Mouse (Mus musculus) neural tube, embryonic 12.5 days (tissue): ENCODE results near the gene Fam19a1. TPM values are rescaled to one million over a fixed set of nuclear protein-coding genes. Genes with fewer than 3 reads are reported as not detected.

ENCODE experiments used
- ATAC-seq: fragments of 200-750 bp; cut with Nextera tagmentation; 2 replicates; pipeline ENCODE4 v1.8.0; 2017; ENCODE audit warnings: low read depth, mild to moderate bottlenecking, moderate TSS enrichment, moderate library complexity; ENCODE audit not compliant: low FRiP score
- H3K27ac ChIP-seq: fragments of 300-500 bp; sonication (generic); 2 replicates; pipeline ENCODE4 v1.5.1; 2016
- H3K27me3 ChIP-seq: fragments of 300-500 bp; sonication (generic); replicated peaks from 2 replicates; pipeline ENCODE4 v1.6.1; 2016; ENCODE audit warnings: mild to moderate bottlenecking
- H3K36me3 ChIP-seq: fragments of 300-500 bp; sonication (generic); 2 replicates; pipeline ENCODE4 v1.6.1; 2016; ENCODE audit warnings: mild to moderate bottlenecking
- H3K4me1 ChIP-seq: fragments of 300-500 bp; sonication (generic); 2 replicates; pipeline ENCODE4 v1.6.1; 2016
- H3K4me2 ChIP-seq: fragments of 300-500 bp; sonication (generic); replicated peaks from 2 replicates; pipeline ENCODE4 v1.6.1; 2016; ENCODE audit warnings: mild to moderate bottlenecking
- H3K4me3 ChIP-seq: fragments of 300-500 bp; sonication (generic); 2 replicates; pipeline ENCODE4 v1.5.1; 2016
- H3K9ac ChIP-seq: fragments of 300-500 bp; sonication (generic); 2 replicates; pipeline ENCODE4 v1.6.1; 2016; ENCODE audit warnings: mild to moderate bottlenecking
- H3K9me3 ChIP-seq: fragments of 300-500 bp; sonication (generic); 2 replicates; pipeline ENCODE4 v1.6.1; 2016; ENCODE audit warnings: mild to moderate bottlenecking
- WGBS: fragments of 180-500 bp; shearing (Covaris S2); methylation state at CpG from one replicate; pipeline ENCODE4 v1.1.7; 2016; 5-methylcytosine and 5-hydroxymethylcytosine counted together
- polyA plus RNA-seq: library from polyadenylated mRNA; unstranded; fragments of >200 nt; fragmentation: Nextera tagmentation; extraction: Ambion mirVana; gene quantifications from 2 replicates; pipeline ENCODE4 v1.2.1, GENCODE M21; 2016

Gene Fam19a1
- polyA plus RNA-seq, 1 experiment from 2014 or later: 5.8 TPM

- no peak overlapping the region for H3K27ac ChIP-seq
- H3K4me1 ChIP-seq: no peaks in the 10 kb centered on the region
- no peaks in the 10 kb centered on the region for H3K27me3 ChIP-seq
- no peak overlapping the region for H3K4me2 ChIP-seq
- WGBS: 44% methylated on average over 1 of the region's 1 CpGs
- H3K9ac ChIP-seq: no peak overlapping the region
- ATAC-seq: no peak
- no peak overlapping the region for H3K4me3 ChIP-seq
- no peaks in the 10 kb centered on the region for H3K9me3 ChIP-seq
- H3K36me3 ChIP-seq: no peaks in the 10 kb centered on the region
Measured at GRCm38 (mm10) chr6:96384441-96384840, 271.5 kb downstream of the Fam19a1 start.

GRCm38 (mm10) chr6:96418866-96419265 lies 305.9 kb downstream of the Fam19a1 start:
- Histone ChIP-seq H3K4me1 (no peaks in the 10 kb centered on the region), H3K9ac (no peak overlapping the region), H3K36me3 (no peaks in the 10 kb centered on the region), H3K27me3 (no peaks in the 10 kb centered on the region), H3K4me2 (no peak overlapping the region), H3K27ac (no peak overlapping the region), H3K9me3 (no peaks in the 10 kb centered on the region), H3K4me3 (no peak overlapping the region)
- WGBS: 78% methylated on average over 4 of the region's 4 CpGs
- ATAC-seq: no peak

GRCm38 (mm10) chr6:96419704-96420382 lies 306.9 kb downstream of the Fam19a1 start:
- 73% methylated on average over 5 of the region's 5 CpGs for WGBS

GRCm38 (mm10) chr6:96420515-96420914 lies 307.6 kb downstream of the Fam19a1 start:
- no peak overlapping the region for H3K4me2 ChIP-seq
- no peak overlapping the region for H3K27ac ChIP-seq
- 26% methylated on average over 2 of the region's 2 CpGs for WGBS
- no peaks in the 10 kb centered on the region for H3K4me1 ChIP-seq
- H3K4me3 ChIP-seq: no peak overlapping the region
- no peaks in the 10 kb centered on the region for H3K9me3 ChIP-seq
- no peak overlapping the region for H3K9ac ChIP-seq
- H3K36me3 ChIP-seq: no peaks in the 10 kb centered on the region
- no peaks in the 10 kb centered on the region for H3K27me3 ChIP-seq
- ATAC-seq: 0 out of 2 replicates have a peak, but pooled peaks have one; percentile 56

More at GRCm38 (mm10) chr6:96419704-96420382, 306.9 kb downstream of the Fam19a1 start:
- Histone ChIP-seq H3K4me3 (no peak overlapping the region), H3K4me1 (no peaks in the 10 kb centered on the region), H3K9ac (no peak overlapping the region), H3K27ac (no peak overlapping the region), H3K4me2 (no peak overlapping the region), H3K36me3 (no peaks in the 10 kb centered on the region), H3K27me3 (no peaks in the 10 kb centered on the region), H3K9me3 (no peaks in the 10 kb centered on the region)
- no peak for ATAC-seq

GRCm38 (mm10) chr6:96429390-96429789 lies 316.4 kb downstream of the Fam19a1 start:
- H3K4me2 ChIP-seq: no peak overlapping the region
- WGBS: 75% methylated on average over 6 of the region's 6 CpGs

GRCm38 (mm10) chr6:96432397-96432796 lies 319.4 kb downstream of the Fam19a1 start:
- no peak overlapping the region for H3K27ac ChIP-seq
- no peaks in the 10 kb centered on the region for H3K9me3 ChIP-seq
- no peak overlapping the region for H3K9ac ChIP-seq
- no peaks in the 10 kb centered on the region for H3K27me3 ChIP-seq
- no peaks in the 10 kb centered on the region for H3K4me1 ChIP-seq
- 76% methylated on average over 3 of the region's 3 CpGs for WGBS
- H3K4me2 ChIP-seq: no peak overlapping the region
- H3K36me3 ChIP-seq: no peaks in the 10 kb centered on the region
- H3K4me3 ChIP-seq: no peak overlapping the region
- ATAC-seq: no peak

More at GRCm38 (mm10) chr6:96429390-96429789, 316.4 kb downstream of the Fam19a1 start:
- H3K36me3 ChIP-seq: no peaks in the 10 kb centered on the region
- H3K27ac ChIP-seq: no peak overlapping the region
- H3K4me3 ChIP-seq: no peak overlapping the region
- no peak for ATAC-seq
- H3K4me1 ChIP-seq: no peaks in the 10 kb centered on the region
- no peak overlapping the region for H3K9ac ChIP-seq
- no peaks in the 10 kb centered on the region for H3K27me3 ChIP-seq
- no peaks in the 10 kb centered on the region for H3K9me3 ChIP-seq

GRCm38 (mm10) chr6:96433896-96434295 lies 320.9 kb downstream of the Fam19a1 start:
- Histone ChIP-seq H3K4me1 (no peaks in the 10 kb centered on the region), H3K27me3 (no peaks in the 10 kb centered on the region), H3K9ac (no peak overlapping the region), H3K4me2 (no peak overlapping the region), H3K36me3 (no peaks in the 10 kb centered on the region), H3K27ac (no peak overlapping the region), H3K4me3 (no peak overlapping the region), H3K9me3 (no peaks in the 10 kb centered on the region)
- ATAC-seq: no peak
- 94% methylated on average over 1 of the region's 1 CpGs for WGBS

GRCm38 (mm10) chr6:96435545-96435944 lies 322.6 kb downstream of the Fam19a1 start:
- no peak overlapping the region for H3K9ac ChIP-seq
- H3K27ac ChIP-seq: no peak overlapping the region
- 54% methylated on average over 2 of the region's 2 CpGs for WGBS
- H3K4me2 ChIP-seq: no peak overlapping the region
- H3K27me3 ChIP-seq: no peaks in the 10 kb centered on the region
- ATAC-seq: no peak
- H3K4me3 ChIP-seq: no peak overlapping the region
- H3K4me1 ChIP-seq: no peaks in the 10 kb centered on the region
- H3K36me3 ChIP-seq: no peaks in the 10 kb centered on the region
- H3K9me3 ChIP-seq: no peaks in the 10 kb centered on the region

- Histone ChIP-seq H3K36me3 (no peaks in the 10 kb centered on the region), H3K4me2 (no peak overlapping the region), H3K9me3 (no peaks in the 10 kb centered on the region), H3K27ac (no peak overlapping the region), H3K4me3 (no peak overlapping the region), H3K27me3 (no peaks in the 10 kb centered on the region), H3K4me1 (no peaks in the 10 kb centered on the region), H3K9ac (no peak overlapping the region)
- ATAC-seq: no peak
- WGBS: 56% methylated on average over 3 of the region's 3 CpGs
Measured at GRCm38 (mm10) chr6:96437814-96438213, 324.9 kb downstream of the Fam19a1 start.

- Histone ChIP-seq H3K4me1 (no peaks in the 10 kb centered on the region), H3K4me3 (no peak overlapping the region), H3K9ac (no peak overlapping the region), H3K27me3 (no peaks in the 10 kb centered on the region), H3K4me2 (no peak overlapping the region), H3K27ac (no peak overlapping the region), H3K36me3 (no peaks in the 10 kb centered on the region), H3K9me3 (no peaks in the 10 kb centered on the region)
- WGBS: 38% methylated on average over 2 of the region's 2 CpGs
- ATAC-seq: no peak
Measured at GRCm38 (mm10) chr6:96439419-96439818, 326.5 kb downstream of the Fam19a1 start.

GRCm38 (mm10) chr6:96441971-96442370 lies 329.0 kb downstream of the Fam19a1 start:
- ATAC-seq: no peak
- Histone ChIP-seq H3K27ac (no peak overlapping the region), H3K4me2 (no peak overlapping the region), H3K4me1 (no peaks in the 10 kb centered on the region), H3K9ac (no peak overlapping the region), H3K27me3 (no peaks in the 10 kb centered on the region), H3K4me3 (no peak overlapping the region), H3K36me3 (no peaks in the 10 kb centered on the region), H3K9me3 (no peaks in the 10 kb centered on the region)
- 90% methylated on average over 3 of the region's 3 CpGs for WGBS

- Histone ChIP-seq H3K4me2 (no peak overlapping the region), H3K4me1 (no peaks in the 10 kb centered on the region), H3K4me3 (no peak overlapping the region), H3K9me3 (no peaks in the 10 kb centered on the region), H3K27ac (no peak overlapping the region), H3K27me3 (no peaks in the 10 kb centered on the region), H3K9ac (no peak overlapping the region), H3K36me3 (no peaks in the 10 kb centered on the region)
- no peak for ATAC-seq
- WGBS: 88% methylated on average over 4 of the region's 4 CpGs
Measured at GRCm38 (mm10) chr6:96447466-96447865, 334.5 kb downstream of the Fam19a1 start.

- Histone ChIP-seq H3K9me3 (no peaks in the 10 kb centered on the region), H3K4me2 (no peak overlapping the region), H3K9ac (no peak overlapping the region), H3K27me3 (no peaks in the 10 kb centered on the region), H3K36me3 (no peaks in the 10 kb centered on the region), H3K4me3 (no peak overlapping the region), H3K27ac (no peak overlapping the region), H3K4me1 (no peaks in the 10 kb centered on the region)
- WGBS: 69% methylated on average over 1 of the region's 1 CpGs
- no peak for ATAC-seq
Measured at GRCm38 (mm10) chr6:96456266-96456665, 343.3 kb downstream of the Fam19a1 start.
